Mouse (Mus musculus): ENCODE data around the gene Chmp3. TPM values are rescaled to one million over a fixed set of nuclear protein-coding genes. Genes with fewer than 3 reads are reported as not detected.

The Chmp3 gene
- 97.3 TPM for polyA plus RNA-seq (2017; shearing (Covaris generic))

GRCm38 (mm10) chr6:71543686-71544499, at the start of gene Chmp3:
Gene Chmp3 (plus strand): TSS chr6:71543797.

Other genes starting within 250 kb of the Chmp3 start
- not detected for gene Smyd1, start 221.6 kb upstream of the Chmp3 start, polyA plus RNA-seq (2017; shearing (Covaris generic))
- 31.6 TPM for gene Cd8b1, start 221.0 kb upstream of the Chmp3 start, polyA plus RNA-seq (2017; shearing (Covaris generic))
- gene Cd8a, start 170.4 kb upstream of the Chmp3 start, polyA plus RNA-seq (2017; shearing (Covaris generic)) = 0.88 TPM
- 7.7 TPM for gene Rmnd5a, start 103.2 kb upstream of the Chmp3 start, polyA plus RNA-seq (2017; shearing (Covaris generic))
- 1.9 TPM for gene Rnf103, start 49.9 kb upstream of the Chmp3 start, polyA plus RNA-seq (2017; shearing (Covaris generic))
- gene Kdm3a, start 89.2 kb downstream of the Chmp3 start, polyA plus RNA-seq (2017; shearing (Covaris generic)) = 110 TPM
- gene Reep1, start 163.8 kb downstream of the Chmp3 start, polyA plus RNA-seq (2017; shearing (Covaris generic)) = 0.74 TPM

Measured in CD4-positive, CD25-positive, alpha-beta regulatory T cell, adult 9 weeks (primary cell).